Mouse (Mus musculus): ENCODE measurements around the gene Rhox7a.
"Not testable (repeated sequence)": the region's sequence is repeated elsewhere in the genome, so short reads cannot be mapped to it uniquely, and the experiment has no call there.

The Rhox7a gene

DNA sequence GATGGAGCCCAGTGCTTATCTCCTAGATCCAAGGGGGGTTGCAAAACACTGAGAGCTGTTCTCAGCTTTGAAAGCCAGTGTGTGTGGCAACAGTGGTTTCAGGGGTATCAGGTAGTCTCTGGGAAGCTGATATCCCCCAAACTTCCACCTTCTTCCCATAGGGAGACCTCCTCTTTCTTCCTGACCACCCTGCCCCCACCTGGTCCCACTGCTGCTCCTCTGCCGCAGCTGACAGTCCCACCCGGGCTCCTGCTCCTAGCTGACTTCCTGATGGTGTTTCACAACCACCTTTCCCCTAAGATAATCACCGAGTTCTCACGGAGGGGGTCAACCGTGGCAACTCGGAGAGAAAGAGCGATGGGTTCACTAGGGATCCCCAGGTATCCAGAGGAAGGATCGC is at the start of gene Rhox7a:
Gene Rhox7a, plus strand, starts transcription at position 301 of the 400 bp plus-strand sequence.
- not testable (repeated sequence) for DNase-seq (ENCODE audit: low spot score in 2 of 2)

DNA sequence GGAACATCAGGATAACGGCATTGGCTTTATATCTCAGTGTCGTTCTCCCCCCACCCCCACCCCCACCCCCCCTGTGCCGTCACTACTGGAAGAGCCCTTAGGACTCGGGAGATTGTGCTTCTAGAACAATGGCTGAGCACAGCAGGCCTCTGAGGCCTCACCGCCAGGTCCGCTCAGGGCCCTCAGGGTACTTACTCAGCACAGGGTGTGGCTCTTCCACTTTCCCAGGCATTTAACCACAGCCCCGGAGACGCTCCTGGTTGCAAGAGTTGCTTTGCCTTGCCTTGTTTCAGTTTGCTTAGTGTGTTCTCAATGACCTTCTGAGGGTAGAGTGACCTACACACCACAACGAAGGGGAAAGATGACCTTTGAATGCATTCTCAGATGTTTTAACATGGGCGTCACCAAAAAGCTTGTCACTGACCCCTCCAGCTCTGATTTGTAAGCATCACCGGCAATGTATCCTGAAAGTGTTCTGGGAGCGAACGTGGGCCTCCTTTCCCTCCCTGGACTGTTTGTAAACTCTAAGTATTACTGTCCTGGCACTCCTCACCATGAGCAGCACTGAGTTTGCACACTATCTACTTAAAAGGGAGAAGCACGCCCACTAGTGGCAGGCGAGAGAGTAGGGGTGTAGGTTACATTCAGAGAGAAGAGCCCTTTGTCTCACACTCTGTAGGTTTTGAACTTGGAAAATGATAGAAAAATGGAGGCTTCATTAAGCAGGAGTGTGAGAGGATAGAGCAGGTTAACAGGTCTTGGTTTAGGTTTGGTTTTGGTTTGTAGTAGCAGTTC is 24.0 kb upstream of the Rhox7a start:
- no peak for DNase-seq (ENCODE audit: low spot score in 2 of 2)

- DNase-seq (ENCODE audit: low spot score in 2 of 2): no peak
These were observed 22.1 kb upstream of the Rhox7a start for GRCm38 (mm10) chrX:37809396-37809795.

DNA sequence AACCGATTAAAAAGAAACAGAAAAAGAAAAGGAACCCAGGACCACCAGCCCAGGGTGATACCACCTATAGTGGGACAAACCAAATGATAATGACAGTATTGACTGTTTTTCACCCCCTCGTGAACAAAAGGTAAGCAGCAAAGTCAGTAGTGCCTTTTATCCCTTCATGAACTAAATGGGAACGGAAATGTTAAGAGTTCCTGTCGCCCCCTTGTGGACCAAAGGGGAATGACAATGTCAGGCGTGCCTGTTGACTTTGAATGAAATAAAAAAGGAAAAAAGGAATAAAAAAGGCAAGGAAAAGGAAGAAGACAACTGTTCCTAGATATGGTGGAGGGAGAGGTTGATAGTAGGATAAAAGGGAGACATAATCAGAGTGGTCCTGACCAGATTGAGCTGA is 20.3 kb upstream of the Rhox7a start:
- DNase-seq (ENCODE audit: low spot score in 2 of 2): peak; percentile 12

GRCm38 (mm10) chrX:37815665-37816064 is 15.8 kb upstream of the Rhox7a start:
- no peak for DNase-seq (ENCODE audit: low spot score in 2 of 2)

DNA sequence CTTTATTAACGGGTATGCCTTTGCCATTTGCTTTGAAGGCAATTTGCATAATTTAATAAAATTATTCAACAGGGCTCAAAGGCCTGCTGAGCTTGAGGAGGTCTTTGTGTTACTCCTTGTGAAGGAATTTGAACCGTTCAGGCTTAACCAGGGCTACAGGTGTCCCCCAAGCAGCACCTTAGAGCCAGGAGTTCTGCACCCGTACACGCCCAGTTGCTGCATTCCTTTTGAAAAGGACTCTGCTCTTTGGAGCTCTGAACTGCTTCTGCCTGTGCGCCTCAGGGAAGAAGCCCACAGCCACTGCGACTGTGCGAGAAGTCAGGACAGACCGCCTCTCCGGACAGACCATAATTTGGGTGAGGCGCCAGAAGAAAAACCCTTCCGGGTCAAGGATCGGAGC is 4.9 kb upstream of the Rhox7a start, which contains the start of gene Rhox6:
Gene Rhox6, plus strand, starts transcription at position 301 of the 400 bp plus-strand sequence.
- not testable (repeated sequence) for DNase-seq (ENCODE audit: low spot score in 2 of 2)

DNA sequence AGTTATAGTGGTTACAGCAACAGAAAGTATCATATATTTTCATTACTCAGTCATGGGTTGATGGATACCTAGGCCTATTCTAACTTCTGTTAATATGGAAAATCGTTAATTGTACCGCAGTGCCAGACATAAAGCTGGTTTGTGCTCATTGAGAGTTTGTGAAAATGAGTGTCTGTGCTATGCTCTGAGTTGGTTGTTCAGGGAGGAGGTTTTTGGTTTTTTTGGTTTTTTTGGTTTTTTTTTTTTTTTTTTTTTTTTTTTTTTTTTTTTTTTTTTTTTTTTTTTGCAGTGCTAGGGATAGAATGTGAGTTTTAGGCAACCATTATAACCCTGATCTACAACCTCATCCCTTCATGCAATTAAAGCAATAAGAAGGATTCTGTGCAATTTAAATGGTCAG is 40.2 kb downstream of the Rhox7a start:
- DNase-seq (ENCODE audit: low spot score in 2 of 2): no peak

GRCm38 (mm10) chrX:37878844-37879243 is 47.4 kb downstream of the Rhox7a start, which contains the start of gene Rhox8:
TSS of gene Rhox8 (minus strand) at chrX:37878944.
- no peak for DNase-seq (ENCODE audit: low spot score in 2 of 2)
